Mouse (Mus musculus): ENCODE data around the gene Spata18. TPM values are rescaled to one million over a fixed set of nuclear protein-coding genes. Genes with fewer than 3 reads are reported as not detected.

Spata18 gene
- polyA plus RNA-seq (2016; fragmentation: Nextera tagmentation; extraction: Ambion mirVana), result 0.13 TPM in 1 of 2 replicates, not detected in the other

GRCm38 (mm10) chr5:73651061-73651854, at the start of gene Spata18:
Gene Spata18, plus strand, starts transcription at chr5:73651379.
- Histone ChIP-seq H3K27me3 (peaks cover 75% of the 10 kb centered on the region), H3K27ac (no peak within 1 kb of the TSS), H3K9ac (peak within 1 kb of the TSS; percentile 48), H3K4me1 (peaks cover 35% of the 10 kb centered on the region), H3K9me3 (no peaks in the 10 kb centered on the region), H3K36me3 (replicated peaks) (no peaks in the 10 kb centered on the region), H3K4me2 (peak within 1 kb of the TSS; percentile 83), H3K4me3 (replicated peaks) (peak within 1 kb of the TSS; percentile 45)
- ATAC-seq (ENCODE audit: low FRiP score), result no peak
- under 1% methylated on average over 57 of the region's 57 CpGs for WGBS

GRCm38 (mm10) chr5:73602865-73603264, 48.3 kb upstream of the Spata18 start:
- H3K36me3 ChIP-seq (replicated peaks), result no peaks in the 10 kb centered on the region
- no peak overlapping the region for H3K4me3 ChIP-seq (replicated peaks)
- 82% methylated on average over 3 of the region's 3 CpGs for WGBS
- no peak overlapping the region for H3K4me2 ChIP-seq
- no peaks in the 10 kb centered on the region for H3K9me3 ChIP-seq
- ATAC-seq (ENCODE audit: low FRiP score), result no peak
- no peak overlapping the region for H3K27ac ChIP-seq
- H3K27me3 ChIP-seq, result no peaks in the 10 kb centered on the region
- peaks cover 27% of the 10 kb centered on the region for H3K4me1 ChIP-seq
- H3K9ac ChIP-seq, result no peak overlapping the region

GRCm38 (mm10) chr5:73604542-73604941, 46.6 kb upstream of the Spata18 start:
- Histone ChIP-seq H3K27me3 (no peaks in the 10 kb centered on the region), H3K9me3 (no peaks in the 10 kb centered on the region), H3K4me3 (replicated peaks) (no peak overlapping the region), H3K4me2 (no peak overlapping the region), H3K36me3 (replicated peaks) (no peaks in the 10 kb centered on the region), H3K27ac (no peak overlapping the region), H3K4me1 (peaks cover 19% of the 10 kb centered on the region), H3K9ac (no peak overlapping the region)
- ATAC-seq (ENCODE audit: low FRiP score), result no peak
- WGBS, result 84% methylated on average over 6 of the region's 6 CpGs

- Histone ChIP-seq H3K4me3 (replicated peaks) (no peak overlapping the region), H3K27me3 (no peaks in the 10 kb centered on the region), H3K27ac (no peak overlapping the region), H3K36me3 (replicated peaks) (no peaks in the 10 kb centered on the region), H3K9me3 (no peaks in the 10 kb centered on the region), H3K4me1 (peaks cover 16% of the 10 kb centered on the region), H3K4me2 (no peak overlapping the region), H3K9ac (no peak overlapping the region)
- ATAC-seq (ENCODE audit: low FRiP score), result no peak
- WGBS, result 93% methylated on average over 6 of the region's 6 CpGs
These were observed 46.2 kb upstream of the Spata18 start for GRCm38 (mm10) chr5:73604964-73605363.

GRCm38 (mm10) chr5:73611071-73611470, 40.1 kb upstream of the Spata18 start:
- Histone ChIP-seq H3K4me3 (replicated peaks) (no peak overlapping the region), H3K36me3 (replicated peaks) (no peaks in the 10 kb centered on the region), H3K27me3 (no peaks in the 10 kb centered on the region), H3K9ac (no peak overlapping the region), H3K4me2 (no peak overlapping the region), H3K27ac (no peak overlapping the region), H3K4me1 (no peaks in the 10 kb centered on the region), H3K9me3 (peaks cover 9% of the 10 kb centered on the region; the same call in 1 of the 2 replicates)
- ATAC-seq (ENCODE audit: low FRiP score), result no peak
- 91% methylated on average over 4 of the region's 4 CpGs for WGBS

- ATAC-seq (ENCODE audit: low FRiP score), result no peak
- H3K4me2 ChIP-seq, result no peak overlapping the region
- 91% methylated on average over 8 of the region's 8 CpGs for WGBS
- no peaks in the 10 kb centered on the region for H3K27me3 ChIP-seq
- no peak overlapping the region for H3K27ac ChIP-seq
- no peak overlapping the region for H3K4me3 ChIP-seq (replicated peaks)
- no peak overlapping the region for H3K9ac ChIP-seq
- peaks cover 9% of the 10 kb centered on the region; the same call in 1 of the 2 replicates for H3K9me3 ChIP-seq
- H3K4me1 ChIP-seq, result no peaks in the 10 kb centered on the region
- H3K36me3 ChIP-seq (replicated peaks), result no peaks in the 10 kb centered on the region
These were observed 37.9 kb upstream of the Spata18 start for GRCm38 (mm10) chr5:73613296-73613695.

- H3K4me1 ChIP-seq, result no peaks in the 10 kb centered on the region
- no peak overlapping the region for H3K4me3 ChIP-seq (replicated peaks)
- WGBS, result 83% methylated on average over 7 of the region's 7 CpGs
- H3K4me2 ChIP-seq, result no peak overlapping the region
- no peak overlapping the region for H3K9ac ChIP-seq
- ATAC-seq (ENCODE audit: low FRiP score), result no peak
- no peaks in the 10 kb centered on the region for H3K36me3 ChIP-seq (replicated peaks)
- H3K9me3 ChIP-seq, result peaks cover 8% of the 10 kb centered on the region; the same call in 1 of the 2 replicates
- H3K27ac ChIP-seq, result no peak overlapping the region
- no peaks in the 10 kb centered on the region for H3K27me3 ChIP-seq
These were observed 36.0 kb upstream of the Spata18 start for GRCm38 (mm10) chr5:73615211-73615610.

- H3K36me3 ChIP-seq (replicated peaks), result no peaks in the 10 kb centered on the region
- H3K4me2 ChIP-seq, result no peak overlapping the region
- no peaks in the 10 kb centered on the region for H3K9me3 ChIP-seq
- no peaks in the 10 kb centered on the region for H3K27me3 ChIP-seq
- no peak for ATAC-seq (ENCODE audit: low FRiP score)
- H3K4me1 ChIP-seq, result no peaks in the 10 kb centered on the region
- 89% methylated on average over 1 of the region's 1 CpGs for WGBS
- H3K4me3 ChIP-seq (replicated peaks), result no peak overlapping the region
- no peak overlapping the region for H3K9ac ChIP-seq
- no peak overlapping the region for H3K27ac ChIP-seq
These were observed 32.2 kb upstream of the Spata18 start for GRCm38 (mm10) chr5:73618969-73619368.

GRCm38 (mm10) chr5:73625505-73625904, 25.7 kb upstream of the Spata18 start:
- H3K4me1 ChIP-seq, result no peaks in the 10 kb centered on the region
- ATAC-seq (ENCODE audit: low FRiP score), result no peak
- H3K27me3 ChIP-seq, result no peaks in the 10 kb centered on the region
- H3K9me3 ChIP-seq, result no peaks in the 10 kb centered on the region
- no peak overlapping the region for H3K4me2 ChIP-seq
- no peak overlapping the region for H3K4me3 ChIP-seq (replicated peaks)
- 75% methylated on average over 1 of the region's 1 CpGs for WGBS
- H3K27ac ChIP-seq, result no peak overlapping the region
- no peaks in the 10 kb centered on the region for H3K36me3 ChIP-seq (replicated peaks)
- no peak overlapping the region for H3K9ac ChIP-seq

- no peak overlapping the region for H3K9ac ChIP-seq
- no peak for ATAC-seq (ENCODE audit: low FRiP score)
- no peak overlapping the region for H3K27ac ChIP-seq
- H3K4me3 ChIP-seq (replicated peaks), result no peak overlapping the region
- peaks cover 9% of the 10 kb centered on the region for H3K4me1 ChIP-seq
- no peak overlapping the region for H3K4me2 ChIP-seq
- WGBS, result 92% methylated on average over 7 of the region's 7 CpGs
- no peaks in the 10 kb centered on the region for H3K36me3 ChIP-seq (replicated peaks)
- H3K27me3 ChIP-seq, result no peaks in the 10 kb centered on the region
- H3K9me3 ChIP-seq, result no peaks in the 10 kb centered on the region
These were observed 24.3 kb upstream of the Spata18 start for GRCm38 (mm10) chr5:73626842-73627241.

- 50% methylated on average over 4 of the region's 4 CpGs for WGBS
- no peaks in the 10 kb centered on the region for H3K36me3 ChIP-seq (replicated peaks)
These were observed 23.6 kb upstream of the Spata18 start for GRCm38 (mm10) chr5:73627559-73627958.

GRCm38 (mm10) chr5:73627991-73628390, 23.2 kb upstream of the Spata18 start:
- Histone ChIP-seq H3K4me1 (peaks cover 9% of the 10 kb centered on the region), H3K36me3 (replicated peaks) (no peaks in the 10 kb centered on the region), H3K4me3 (replicated peaks) (no peak overlapping the region), H3K9me3 (no peaks in the 10 kb centered on the region), H3K27ac (no peak overlapping the region), H3K27me3 (no peaks in the 10 kb centered on the region), H3K4me2 (no peak overlapping the region), H3K9ac (no peak overlapping the region)
- WGBS, result 83% methylated on average over 15 of the region's 15 CpGs
- ATAC-seq (ENCODE audit: low FRiP score), result no peak

More at GRCm38 (mm10) chr5:73627559-73627958, 23.6 kb upstream of the Spata18 start:
- Histone ChIP-seq H3K9me3 (no peaks in the 10 kb centered on the region), H3K4me2 (no peak overlapping the region), H3K9ac (no peak overlapping the region), H3K4me3 (replicated peaks) (no peak overlapping the region), H3K27ac (no peak overlapping the region), H3K4me1 (peaks cover 9% of the 10 kb centered on the region), H3K27me3 (no peaks in the 10 kb centered on the region)
- no peak for ATAC-seq (ENCODE audit: low FRiP score)

GRCm38 (mm10) chr5:73630141-73630540, 21.0 kb upstream of the Spata18 start:
- H3K4me1 ChIP-seq, result peaks cover 9% of the 10 kb centered on the region
- H3K36me3 ChIP-seq (replicated peaks), result peaks cover 16% of the 10 kb centered on the region
- 85% methylated on average over 5 of the region's 5 CpGs for WGBS
- H3K27ac ChIP-seq, result no peak overlapping the region
- no peak overlapping the region for H3K4me3 ChIP-seq (replicated peaks)
- H3K27me3 ChIP-seq, result no peaks in the 10 kb centered on the region
- no peak overlapping the region for H3K4me2 ChIP-seq
- H3K9me3 ChIP-seq, result no peaks in the 10 kb centered on the region
- no peak overlapping the region for H3K9ac ChIP-seq
- no peak for ATAC-seq (ENCODE audit: low FRiP score)

All from forebrain, embryonic 12.5 days (tissue).